Mouse (Mus musculus) forebrain, embryonic 12.5 days (tissue): ENCODE measurements around the gene Pacs1. TPM values are rescaled to one million over a fixed set of nuclear protein-coding genes. Genes with fewer than 3 reads are reported as not detected.

ENCODE experiments used
- ATAC-seq: fragments of 200-750 bp; cut with Nextera tagmentation; 2 replicates; pipeline ENCODE4 v1.8.0; 2017; ENCODE audit warnings: moderate TSS enrichment; ENCODE audit not compliant: low FRiP score
- H3K27ac ChIP-seq: fragments of 300-500 bp; sonication (generic); 2 replicates; pipeline ENCODE4 v1.5.1; 2016; ENCODE audit warnings: mild to moderate bottlenecking
- H3K27me3 ChIP-seq: fragments of 300-500 bp; sonication (generic); 2 replicates; pipeline ENCODE4 v1.6.1; 2016; ENCODE audit warnings: mild to moderate bottlenecking
- H3K36me3 ChIP-seq: fragments of 300-500 bp; sonication (generic); replicated peaks from 2 replicates; pipeline ENCODE4 v1.6.1; 2016; ENCODE audit warnings: mild to moderate bottlenecking
- H3K4me1 ChIP-seq: fragments of 300-500 bp; sonication (generic); 2 replicates; pipeline ENCODE4 v1.6.1; 2016
- H3K4me2 ChIP-seq: fragments of 300-500 bp; sonication (generic); 2 replicates; pipeline ENCODE4 v1.6.1; 2016; ENCODE audit warnings: mild to moderate bottlenecking, moderate library complexity
- H3K4me3 ChIP-seq: fragments of 300-500 bp; sonication (generic); replicated peaks from 2 replicates; pipeline ENCODE4 v1.5.1; 2016; ENCODE audit warnings: mild to moderate bottlenecking
- H3K9ac ChIP-seq: fragments of 300-500 bp; sonication (generic); 2 replicates; pipeline ENCODE4 v1.6.1; 2016; ENCODE audit warnings: mild to moderate bottlenecking
- H3K9me3 ChIP-seq: fragments of 300-500 bp; sonication (generic); 2 replicates; pipeline ENCODE4 v1.6.1; 2016
- WGBS: fragments of 180-500 bp; shearing (Covaris S2); methylation state at CpG from one replicate; pipeline ENCODE4 v1.1.7; 2016; 5-methylcytosine and 5-hydroxymethylcytosine counted together
- polyA plus RNA-seq: library from polyadenylated mRNA; unstranded; fragments of >200 nt; fragmentation: Nextera tagmentation; extraction: Ambion mirVana; gene quantifications from 2 replicates; pipeline ENCODE4 v1.2.1, GENCODE M21; 2016

The Pacs1 gene
- polyA plus RNA-seq, 1 experiment from 2014 or later = 29.4 TPM

DNA sequence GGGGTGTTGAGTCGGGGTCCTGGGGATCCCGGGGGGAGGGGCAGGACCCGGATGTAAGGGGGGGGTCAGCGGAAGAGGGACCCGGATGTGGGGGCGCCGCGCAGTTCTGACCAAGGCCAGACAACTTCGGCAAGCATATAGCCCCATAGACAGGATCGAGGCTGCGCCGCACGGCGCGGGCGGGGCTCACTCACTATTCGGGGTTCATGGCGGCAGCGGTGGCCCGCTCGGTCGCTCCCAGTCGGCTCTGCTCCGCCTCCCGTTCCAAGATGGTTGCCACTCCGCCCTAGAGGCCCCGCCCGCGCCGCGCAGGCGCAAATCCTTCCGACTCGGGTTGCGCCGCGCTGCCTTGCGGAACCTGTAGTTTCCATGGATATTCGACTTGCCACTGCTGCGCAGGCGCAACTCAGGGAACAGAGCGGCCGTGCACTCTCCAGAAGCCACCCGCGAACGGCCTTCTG is 166.2 kb downstream of the Pacs1 start, which contains the start of gene Rab1b:
TSS of gene Rab1b (minus strand) at position 342 of the 461 bp plus-strand sequence.
- H3K4me1 ChIP-seq = peaks cover 21% of the 10 kb centered on the region
- peak within 1 kb of the TSS; percentile 76 for H3K4me3 ChIP-seq
- H3K27ac ChIP-seq = peak within 1 kb of the TSS; percentile 96
- 0% methylated on average over 45 of the region's 46 CpGs for WGBS
- ATAC-seq = peak; percentile 95
- H3K9ac ChIP-seq = peak within 1 kb of the TSS; percentile 93
- peak within 1 kb of the TSS; percentile 89 for H3K4me2 ChIP-seq
- H3K9me3 ChIP-seq = no peaks in the 10 kb centered on the region
- no peaks in the 10 kb centered on the region for H3K27me3 ChIP-seq
- peaks cover 76% of the 10 kb centered on the region for H3K36me3 ChIP-seq

- WGBS = 30% methylated on average over 9 of the region's 9 CpGs
- H3K4me2 ChIP-seq = peak overlapping the region; percentile 89
- ATAC-seq = no peak
- H3K9me3 ChIP-seq = no peaks in the 10 kb centered on the region
- H3K4me3 ChIP-seq = peak overlapping the region; percentile 76
- no peaks in the 10 kb centered on the region for H3K27me3 ChIP-seq
- peak overlapping the region; percentile 96 for H3K27ac ChIP-seq
- peaks cover 21% of the 10 kb centered on the region for H3K4me1 ChIP-seq
- H3K36me3 ChIP-seq = peaks cover 76% of the 10 kb centered on the region
- H3K9ac ChIP-seq = peak overlapping the region; percentile 93
Measured at GRCm38 (mm10) chr19:5106074-5106473, 166.8 kb downstream of the Pacs1 start.

DNA sequence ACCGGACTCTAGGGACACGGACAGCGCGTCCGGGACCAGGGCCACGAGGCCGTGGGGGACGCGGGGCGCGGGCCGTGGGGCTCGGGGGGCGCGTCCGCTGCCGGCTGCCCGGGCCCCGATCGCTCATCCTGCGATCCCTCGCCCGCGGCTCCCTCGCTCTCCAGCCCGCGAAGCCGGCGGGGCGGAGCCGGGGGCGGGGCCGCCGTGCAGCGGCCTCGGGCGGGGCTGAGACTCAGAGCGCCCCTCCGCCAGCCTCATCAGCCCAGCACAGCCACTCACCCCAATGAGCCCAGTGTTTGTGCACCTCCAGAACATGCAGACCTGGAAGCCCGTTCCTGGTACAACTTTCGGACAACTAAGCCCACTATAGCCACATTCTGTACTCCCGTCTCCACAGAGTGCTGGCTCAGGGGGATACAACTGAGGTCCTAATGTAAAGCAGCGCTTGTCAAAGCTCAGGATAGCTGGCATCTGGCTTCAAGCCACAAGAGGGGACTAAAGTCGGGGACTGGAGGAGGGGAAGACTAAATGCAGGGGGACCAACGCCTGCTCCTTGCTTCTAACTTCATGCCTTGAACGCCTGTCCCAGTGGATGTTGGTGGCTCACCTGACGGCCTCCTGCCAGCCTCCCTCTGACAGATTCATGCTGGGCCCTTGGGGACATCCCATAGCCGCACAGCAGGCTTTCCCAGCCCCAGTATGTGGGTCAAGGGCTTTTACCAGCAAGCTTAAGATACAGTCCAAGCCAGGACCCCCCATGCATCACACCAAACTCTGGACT is 174.4 kb downstream of the Pacs1 start, which contains the start of gene Cnih2:
TSS of gene Cnih2 (minus strand) at position 159 of the 781 bp plus-strand sequence.
- Histone ChIP-seq H3K9ac (peak within 1 kb of the TSS; percentile 96), H3K4me3 (peak within 1 kb of the TSS; percentile 79), H3K36me3 (peaks cover 48% of the 10 kb centered on the region), H3K4me2 (peak within 1 kb of the TSS; percentile 96), H3K4me1 (peaks cover 63% of the 10 kb centered on the region), H3K9me3 (no peaks in the 10 kb centered on the region), H3K27ac (peak within 1 kb of the TSS; percentile 91), H3K27me3 (no peaks in the 10 kb centered on the region)
- 2% methylated on average over 45 of the region's 48 CpGs for WGBS
- peak; percentile 72 for ATAC-seq

DNA sequence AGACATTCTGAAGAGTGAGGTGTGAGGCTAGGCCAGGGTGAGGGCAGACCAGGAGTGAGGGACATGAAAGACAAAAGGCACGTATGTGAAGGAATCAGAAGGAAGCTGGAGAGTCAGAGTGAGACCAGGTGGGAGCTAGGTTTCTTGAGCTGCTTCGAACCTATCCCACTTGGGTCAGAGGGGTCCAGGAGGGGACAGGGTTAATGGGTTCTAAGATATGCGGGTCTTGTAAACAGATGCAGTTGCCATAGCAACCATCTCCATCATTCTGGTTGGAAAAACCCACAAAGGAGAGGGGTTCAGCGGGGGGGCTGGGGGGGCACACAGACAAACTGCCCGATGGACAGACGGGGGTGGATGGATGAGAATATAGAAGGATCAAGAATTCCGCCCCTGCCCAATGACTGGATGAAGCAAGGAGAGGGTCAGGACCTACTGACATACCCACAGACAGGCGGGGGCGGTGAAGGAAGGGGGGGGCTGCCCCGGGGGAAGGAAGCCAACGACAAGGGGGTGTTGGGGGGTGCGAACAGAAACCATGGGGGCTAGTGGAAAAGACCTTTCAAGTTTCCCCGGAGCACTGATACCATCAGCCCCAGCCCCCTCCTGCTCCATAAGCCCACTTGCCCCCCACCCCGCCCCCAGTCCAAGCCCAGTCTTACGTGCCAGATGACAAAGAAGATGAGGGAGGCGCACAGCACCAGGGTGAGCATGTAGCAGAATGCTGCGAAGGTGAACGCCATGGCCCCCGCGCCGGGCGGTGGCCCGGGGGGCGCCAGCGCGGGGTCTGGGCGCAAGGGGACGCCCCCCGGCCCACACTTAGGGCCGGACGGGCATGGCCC is 175.2 kb downstream of the Pacs1 start:
- H3K4me1 ChIP-seq = peaks cover 68% of the 10 kb centered on the region
- peak overlapping the region; percentile 96 for H3K9ac ChIP-seq
- 2% methylated on average over 31 of the region's 31 CpGs for WGBS
- peaks cover 48% of the 10 kb centered on the region for H3K36me3 ChIP-seq
- ATAC-seq = peak; percentile 12
- peak overlapping the region; percentile 79 for H3K4me3 ChIP-seq
- H3K27ac ChIP-seq = peak overlapping the region; percentile 91
- peak overlapping the region; percentile 96 for H3K4me2 ChIP-seq
- no peaks in the 10 kb centered on the region for H3K27me3 ChIP-seq
- no peaks in the 10 kb centered on the region for H3K9me3 ChIP-seq

- Histone ChIP-seq H3K9ac (peak overlapping the region; percentile 96), H3K9me3 (no peaks in the 10 kb centered on the region), H3K4me2 (peak overlapping the region; percentile 96), H3K27me3 (no peaks in the 10 kb centered on the region), H3K36me3 (peaks cover 48% of the 10 kb centered on the region), H3K27ac (peak overlapping the region; percentile 91), H3K4me3 (peak overlapping the region; percentile 79), H3K4me1 (peaks cover 68% of the 10 kb centered on the region)
- 10% methylated on average over 9 of the region's 9 CpGs for WGBS
- no peak for ATAC-seq
Measured at GRCm38 (mm10) chr19:5095887-5096474, 176.9 kb downstream of the Pacs1 start.

DNA sequence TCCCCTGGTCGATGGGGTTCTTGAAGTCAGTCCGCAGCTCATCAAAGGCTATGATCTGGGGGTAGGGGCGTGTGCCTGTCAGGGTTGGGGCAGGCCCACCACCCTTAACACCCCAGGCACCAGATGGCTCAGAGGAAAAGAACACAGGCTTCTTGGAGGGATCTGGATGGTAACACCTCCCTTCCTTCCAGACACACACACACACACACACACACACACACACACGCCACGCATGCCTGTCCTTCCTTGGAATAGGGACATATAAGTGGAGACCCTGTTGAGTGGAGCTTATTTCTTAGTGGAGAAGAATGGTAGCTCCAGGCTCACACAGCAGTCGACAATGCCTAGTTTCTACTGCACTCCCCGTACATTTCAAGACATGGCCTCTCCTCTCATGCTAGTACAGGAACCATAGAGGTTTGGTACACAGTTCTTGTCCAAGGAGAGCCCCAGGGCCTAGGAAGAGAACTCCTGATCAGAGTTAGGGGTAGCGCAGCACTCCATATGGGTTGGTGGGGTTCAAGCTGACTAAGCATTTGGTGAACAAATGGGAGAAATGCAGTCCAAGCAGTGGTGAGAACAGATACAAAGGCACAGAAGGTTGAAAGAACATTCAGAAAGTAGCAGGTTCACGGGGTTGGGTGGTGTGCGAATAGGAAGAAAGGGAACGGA is 178.0 kb downstream of the Pacs1 start:
- Histone ChIP-seq H3K4me1 (peaks cover 68% of the 10 kb centered on the region), H3K4me3 (peak overlapping the region; percentile 79), H3K36me3 (peaks cover 45% of the 10 kb centered on the region), H3K4me2 (peak overlapping the region; percentile 96), H3K27me3 (no peaks in the 10 kb centered on the region), H3K9ac (peak overlapping the region; percentile 48; the same call in 1 of the 2 replicates), H3K9me3 (no peaks in the 10 kb centered on the region), H3K27ac (peak overlapping the region; percentile 91)
- ATAC-seq = peak; percentile 20; the same call in 1 of the 2 replicates
- 41% methylated on average over 11 of the region's 11 CpGs for WGBS

- Histone ChIP-seq H3K36me3 (peaks cover 44% of the 10 kb centered on the region), H3K4me3 (peak overlapping the region; percentile 79), H3K27me3 (no peaks in the 10 kb centered on the region), H3K9ac (peak overlapping the region; percentile 48; the same call in 1 of the 2 replicates), H3K4me2 (peak overlapping the region; percentile 96), H3K27ac (peak overlapping the region; percentile 91), H3K9me3 (no peaks in the 10 kb centered on the region), H3K4me1 (peaks cover 67% of the 10 kb centered on the region)
- ATAC-seq = peak; percentile 74
- under 1% methylated on average over 21 of the region's 21 CpGs for WGBS
Measured at GRCm38 (mm10) chr19:5094243-5094632, 178.7 kb downstream of the Pacs1 start.

DNA sequence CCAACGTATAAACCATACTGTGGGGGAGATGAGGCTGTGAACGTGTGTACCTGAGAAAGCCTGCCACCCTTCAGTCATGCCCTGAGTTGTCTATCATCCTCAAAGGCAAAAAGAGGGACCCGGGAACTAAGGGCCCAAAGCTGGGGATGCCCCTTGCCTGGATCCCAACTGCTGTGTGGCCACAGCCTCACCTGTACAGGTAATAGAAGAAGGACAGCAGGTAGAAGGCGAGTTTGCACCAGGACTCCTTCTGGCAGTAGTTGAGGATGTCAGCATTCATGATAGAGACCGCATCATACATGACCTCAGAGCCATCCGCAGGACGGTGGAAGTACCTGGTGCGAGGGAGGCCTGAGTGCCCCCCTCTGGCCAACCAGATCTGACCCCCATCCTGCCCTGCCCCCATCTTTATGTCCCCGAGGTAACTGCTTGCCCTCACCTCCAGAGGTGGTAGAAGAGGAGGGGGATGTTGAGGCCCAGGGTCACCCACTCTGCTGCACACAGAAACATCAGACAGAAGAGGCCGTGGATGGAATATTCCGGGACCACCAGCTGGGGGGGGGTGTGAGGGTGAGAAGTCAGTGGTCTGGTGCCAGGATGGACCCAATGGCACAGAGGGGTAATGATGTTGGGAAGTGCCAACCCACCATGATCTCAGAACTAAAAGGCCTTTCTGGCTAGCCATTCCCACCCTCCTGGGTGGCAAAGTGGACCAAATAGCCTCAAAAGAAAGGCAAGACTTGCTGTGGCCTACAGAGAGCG is 179.3 kb downstream of the Pacs1 start:
- H3K9me3 ChIP-seq = no peaks in the 10 kb centered on the region
- H3K27me3 ChIP-seq = no peaks in the 10 kb centered on the region
- ATAC-seq = peak; percentile 0; the same call in 1 of the 2 replicates
- peak overlapping the region; percentile 79 for H3K4me3 ChIP-seq
- H3K36me3 ChIP-seq = peaks cover 42% of the 10 kb centered on the region
- WGBS = 73% methylated on average over 12 of the region's 12 CpGs
- peak overlapping the region; percentile 96 for H3K4me2 ChIP-seq
- H3K27ac ChIP-seq = peak overlapping the region; percentile 66
- H3K4me1 ChIP-seq = peaks cover 66% of the 10 kb centered on the region
- H3K9ac ChIP-seq = peak overlapping the region; percentile 48; the same call in 1 of the 2 replicates

- Histone ChIP-seq H3K9me3 (no peaks in the 10 kb centered on the region), H3K4me2 (no peak overlapping the region), H3K27ac (no peak overlapping the region), H3K27me3 (no peaks in the 10 kb centered on the region), H3K9ac (no peak overlapping the region), H3K4me3 (no peak overlapping the region), H3K36me3 (peaks cover 42% of the 10 kb centered on the region), H3K4me1 (peaks cover 57% of the 10 kb centered on the region)
- 88% methylated on average over 10 of the region's 10 CpGs for WGBS
- no peak for ATAC-seq
Measured at GRCm38 (mm10) chr19:5092083-5092482, 180.8 kb downstream of the Pacs1 start.

GRCm38 (mm10) chr19:5089324-5089723 is 183.6 kb downstream of the Pacs1 start:
- Histone ChIP-seq H3K4me3 (peak overlapping the region; percentile 85), H3K9me3 (no peaks in the 10 kb centered on the region), H3K4me1 (peaks cover 41% of the 10 kb centered on the region), H3K36me3 (peaks cover 42% of the 10 kb centered on the region), H3K4me2 (peak overlapping the region; percentile 87), H3K27ac (no peak overlapping the region), H3K27me3 (peaks cover 23% of the 10 kb centered on the region), H3K9ac (peak overlapping the region; percentile 74; the same call in 1 of the 2 replicates)
- ATAC-seq = no peak
- 91% methylated on average over 4 of the region's 4 CpGs for WGBS
